Mouse (Mus musculus) adrenal gland, adult 8-10 months (tissue): ENCODE data around the gene Ints13. TPM values are rescaled to one million over a fixed set of nuclear protein-coding genes. Genes with fewer than 3 reads are reported as not detected.
A peak's percentile ranks its signal among the peaks of the same experiment; 100 is the strongest.
"Not testable (repeated sequence)": the region's sequence is repeated elsewhere in the genome, so short reads cannot be mapped to it uniquely, and the experiment has no call there.

Experiments
- DNase-seq: peaks from one replicate; pipeline ENCODE4 v3.0.0; 2022
- total RNA-seq, 4 experiments: library from RNA; stranded (reverse); gene quantifications; 2 replicates each; pipeline ENCODE4 v1.2.4; 2022

Ints13 gene
- total RNA-seq, result 10 to 100 TPM; 30.0 to 55.3 (median 40.2) TPM

DNA sequence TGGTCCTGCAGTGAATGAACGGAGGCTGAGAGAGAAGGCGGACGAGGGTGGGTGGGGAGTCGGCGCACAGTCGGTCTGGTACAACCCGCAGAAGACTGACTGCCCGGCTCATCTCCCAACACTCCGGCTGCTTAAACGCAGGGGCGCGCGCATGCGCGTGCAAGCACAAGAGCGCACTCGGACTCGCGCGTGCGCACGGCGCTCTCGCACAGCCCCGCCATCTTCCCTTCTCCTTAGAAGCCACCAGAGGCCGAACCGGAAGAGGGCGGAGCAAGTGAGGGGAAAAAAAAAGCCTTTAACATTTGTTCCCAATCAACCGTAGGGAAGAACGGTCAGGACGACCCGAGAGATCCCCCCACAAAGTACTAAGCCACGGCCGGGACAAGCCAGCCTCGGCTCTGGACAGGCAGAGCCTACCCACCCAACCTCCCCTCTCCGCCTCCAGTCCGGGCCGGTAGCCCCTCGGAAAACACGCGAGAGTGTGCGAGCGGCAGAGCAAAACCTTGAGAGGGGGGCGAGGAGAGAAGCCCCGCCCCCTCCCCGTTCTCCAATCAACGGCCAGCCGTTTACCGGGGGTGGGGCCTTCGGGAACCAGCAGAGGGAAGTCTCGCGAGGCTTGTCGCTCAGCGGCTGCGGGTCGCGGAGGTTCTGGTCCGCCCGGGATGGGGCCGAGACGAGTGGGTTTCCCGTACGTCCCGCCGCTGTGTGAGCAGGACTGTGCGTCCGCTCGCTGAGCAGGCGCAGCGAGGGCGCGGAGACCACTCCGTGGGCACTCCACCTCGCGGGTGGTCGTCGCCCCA lies at the start of gene Ints13:
Gene Ints13, minus strand, starts transcription at position 526 of the 800 bp plus-strand sequence.
- DNase-seq, result peak; percentile 96

DNA sequence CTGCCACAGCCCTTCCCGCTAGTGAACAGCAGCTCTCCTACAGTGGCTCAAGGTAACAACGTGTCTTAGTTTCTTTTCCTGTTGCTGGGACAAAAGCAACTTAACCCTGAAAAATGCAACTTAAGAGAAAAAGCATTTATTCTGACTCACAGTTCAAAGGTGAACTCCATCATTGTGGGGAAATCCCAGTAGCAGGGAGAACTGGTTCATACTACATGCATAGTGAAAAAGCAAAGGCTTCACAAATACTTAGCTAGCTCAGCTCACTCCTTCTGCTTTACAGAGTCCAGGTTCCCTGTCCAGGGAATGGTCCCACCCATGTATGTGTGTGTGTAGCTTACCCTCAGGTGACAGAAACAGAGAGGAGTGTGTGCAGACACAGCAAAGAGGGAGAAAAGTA lies 39.0 kb upstream of the Ints13 start:
- no peak for DNase-seq

DNA sequence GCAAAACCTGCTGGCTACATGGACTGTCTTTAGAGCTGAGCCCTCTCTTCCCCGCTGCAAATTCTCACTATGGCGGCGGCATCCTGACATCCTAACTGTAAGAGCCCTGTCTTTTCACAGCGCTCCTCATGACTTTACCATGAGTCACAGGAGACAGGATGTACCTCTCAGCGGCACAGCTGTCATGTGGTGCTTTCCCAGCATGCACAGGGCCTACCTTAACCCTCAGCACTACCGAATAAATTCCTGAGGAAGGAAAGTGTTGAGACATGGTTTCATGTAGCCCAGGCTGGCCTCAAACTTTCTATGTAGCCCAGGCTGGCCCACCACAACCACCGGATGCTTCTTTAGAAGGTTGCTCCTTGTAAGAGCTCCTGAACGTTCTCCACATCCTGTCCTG lies 38.3 kb upstream of the Ints13 start:
- DNase-seq, result no peak

DNA sequence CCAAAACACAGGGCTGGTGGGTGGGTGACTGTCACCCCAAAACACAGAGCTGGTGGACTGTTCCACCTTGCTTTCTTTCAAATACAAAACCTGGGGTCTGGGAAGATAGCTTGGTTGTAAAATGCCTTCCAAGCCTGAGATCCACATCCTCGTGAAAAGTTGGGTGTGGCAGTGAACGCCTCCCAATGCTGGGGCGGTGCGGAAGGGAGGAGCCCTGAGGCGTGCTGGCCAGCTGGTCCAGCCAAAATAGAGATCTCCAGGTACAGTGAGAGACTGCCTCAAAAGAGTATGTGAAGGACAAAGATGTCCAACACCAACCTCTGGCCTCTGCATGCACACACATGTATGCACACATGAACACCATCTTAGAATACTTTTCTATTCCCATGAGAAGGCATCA lies 36.9 kb upstream of the Ints13 start:
- no peak for DNase-seq

DNA sequence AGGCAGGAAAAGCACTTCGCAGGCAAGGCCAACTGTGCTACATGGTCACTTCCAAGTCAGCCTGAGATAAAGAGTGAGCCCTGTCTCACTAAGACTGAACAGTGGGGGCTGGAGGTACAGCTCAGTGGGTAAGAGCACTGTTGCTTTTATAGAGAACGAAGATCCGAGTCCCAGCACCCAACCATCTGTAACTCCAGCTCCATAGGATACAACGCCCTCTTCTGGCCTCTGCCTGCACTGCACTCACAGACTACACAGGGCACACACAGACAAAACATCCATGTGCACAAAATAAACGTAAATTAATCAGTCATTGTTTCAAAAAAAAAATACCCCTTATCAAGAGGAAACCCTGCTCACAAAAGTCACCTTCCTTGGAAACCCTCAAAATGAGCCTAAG lies 36.3 kb upstream of the Ints13 start:
- DNase-seq, result no peak

DNA sequence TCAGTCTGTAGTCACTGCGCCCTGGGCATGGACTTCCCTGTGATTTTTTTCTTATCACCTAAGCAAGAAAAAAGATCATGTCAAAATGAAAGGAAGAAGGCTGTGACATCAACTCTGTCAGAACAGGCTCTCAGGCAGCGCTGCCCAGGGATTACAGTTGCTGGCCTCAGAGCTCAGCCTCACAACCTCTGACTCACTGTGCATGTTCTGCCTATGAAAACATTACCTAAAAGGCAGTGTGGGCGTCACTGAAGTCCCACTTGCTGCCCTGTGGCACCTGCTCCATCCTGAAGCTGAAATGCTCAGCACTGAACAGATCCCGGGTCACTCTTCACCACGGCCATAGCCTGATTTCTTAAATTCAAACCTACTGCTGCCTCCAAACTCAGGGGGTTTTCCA lies 35.1 kb upstream of the Ints13 start:
- DNase-seq, result no peak

DNA sequence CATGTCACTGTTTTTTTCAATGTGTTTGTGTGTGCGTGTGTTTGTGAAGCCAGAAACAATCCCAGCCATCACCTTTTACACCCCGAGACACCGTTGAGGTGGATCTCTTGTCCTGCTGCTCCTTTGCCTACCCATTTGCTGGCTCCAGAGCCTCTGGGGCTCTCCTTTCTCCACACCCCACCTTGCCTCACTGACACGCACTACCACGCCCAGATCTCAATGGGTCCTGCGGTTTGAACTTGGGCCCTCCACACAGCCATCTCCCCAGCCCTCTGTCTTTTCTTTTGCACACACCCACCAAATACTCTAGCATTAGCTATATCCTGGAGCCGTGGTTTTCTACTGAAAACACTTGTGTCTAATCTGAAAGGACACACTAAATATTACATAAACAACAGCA lies 34.3 kb upstream of the Ints13 start:
- DNase-seq, result no peak

DNA sequence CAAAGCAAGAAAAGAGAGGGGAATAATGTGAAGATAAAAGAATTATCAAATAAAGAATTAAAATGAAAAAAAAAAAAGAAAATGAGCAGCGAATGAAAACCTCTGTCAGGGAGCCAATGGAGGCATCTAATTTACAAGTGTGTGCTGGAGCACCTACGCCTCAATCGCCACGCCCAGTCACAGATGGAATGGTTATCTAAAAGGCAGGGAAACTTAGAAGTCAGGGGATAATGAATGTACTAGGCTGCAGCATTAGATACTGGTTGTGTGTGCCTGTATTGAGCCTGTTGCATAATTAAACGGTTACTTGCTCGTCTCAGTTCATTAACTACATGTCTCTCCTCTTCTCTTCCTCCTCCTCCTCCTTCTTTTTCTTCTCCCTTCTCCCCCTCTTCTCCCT lies 33.8 kb upstream of the Ints13 start:
- DNase-seq, result no peak

DNA sequence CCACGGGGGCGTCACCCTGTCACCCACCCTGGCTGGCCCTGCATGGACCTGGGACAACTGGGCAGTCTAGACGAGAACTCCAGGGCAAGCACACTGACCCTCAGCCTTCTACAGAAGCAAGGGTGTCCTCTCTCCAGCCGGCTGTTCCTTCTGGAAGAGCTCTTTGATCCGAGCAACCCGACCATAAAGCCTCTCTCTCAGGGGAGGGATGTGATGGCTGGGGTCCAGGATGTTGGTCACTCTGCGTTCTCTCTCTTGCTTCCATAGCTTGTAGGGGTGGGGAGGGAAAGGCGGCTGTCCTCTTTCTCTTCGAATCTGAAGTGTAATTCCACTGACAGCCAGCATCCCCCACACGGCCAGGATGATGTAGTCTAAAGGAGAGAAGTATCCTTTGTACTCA lies 26.0 kb upstream of the Ints13 start:
- DNase-seq, result no peak

DNA sequence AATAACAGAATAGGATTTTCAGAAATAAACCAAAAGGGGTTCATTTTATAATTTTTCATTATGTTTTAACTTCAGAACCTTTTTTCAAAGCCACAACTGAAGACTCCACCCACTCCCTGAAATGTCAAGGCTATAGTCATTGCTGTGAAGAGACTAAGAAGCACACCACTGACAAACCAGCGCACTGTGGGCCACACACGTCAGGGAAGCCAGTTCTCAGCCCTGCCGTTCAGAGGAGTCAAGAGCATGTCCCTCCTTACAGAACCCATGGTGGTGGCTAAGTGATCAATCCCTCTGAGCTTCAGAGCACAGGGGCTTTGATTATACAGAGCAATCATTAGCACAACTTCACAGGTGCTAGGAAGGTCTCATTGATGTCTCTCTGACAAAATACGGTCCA lies 25.0 kb upstream of the Ints13 start:
- DNase-seq, result peak; percentile 40

DNA sequence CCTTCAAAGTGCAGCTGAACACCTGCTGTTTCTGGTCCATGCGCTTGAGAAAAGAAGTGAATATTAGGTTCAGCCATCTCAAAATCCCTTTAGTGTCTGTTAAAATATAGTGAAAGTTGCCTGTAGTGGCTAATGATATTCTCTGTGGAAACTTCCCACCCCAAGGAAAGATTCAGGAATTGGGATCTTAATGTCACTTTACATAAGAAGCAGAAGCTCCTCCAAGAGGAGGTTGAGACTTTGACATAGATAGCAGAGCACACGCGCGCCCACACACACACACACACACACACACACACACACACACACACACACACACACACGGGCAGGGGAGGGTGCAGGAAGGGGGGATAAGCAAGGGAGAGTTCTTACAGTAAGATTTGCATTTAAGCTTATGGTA lies 7.5 kb upstream of the Ints13 start:
- DNase-seq, result no peak

DNA sequence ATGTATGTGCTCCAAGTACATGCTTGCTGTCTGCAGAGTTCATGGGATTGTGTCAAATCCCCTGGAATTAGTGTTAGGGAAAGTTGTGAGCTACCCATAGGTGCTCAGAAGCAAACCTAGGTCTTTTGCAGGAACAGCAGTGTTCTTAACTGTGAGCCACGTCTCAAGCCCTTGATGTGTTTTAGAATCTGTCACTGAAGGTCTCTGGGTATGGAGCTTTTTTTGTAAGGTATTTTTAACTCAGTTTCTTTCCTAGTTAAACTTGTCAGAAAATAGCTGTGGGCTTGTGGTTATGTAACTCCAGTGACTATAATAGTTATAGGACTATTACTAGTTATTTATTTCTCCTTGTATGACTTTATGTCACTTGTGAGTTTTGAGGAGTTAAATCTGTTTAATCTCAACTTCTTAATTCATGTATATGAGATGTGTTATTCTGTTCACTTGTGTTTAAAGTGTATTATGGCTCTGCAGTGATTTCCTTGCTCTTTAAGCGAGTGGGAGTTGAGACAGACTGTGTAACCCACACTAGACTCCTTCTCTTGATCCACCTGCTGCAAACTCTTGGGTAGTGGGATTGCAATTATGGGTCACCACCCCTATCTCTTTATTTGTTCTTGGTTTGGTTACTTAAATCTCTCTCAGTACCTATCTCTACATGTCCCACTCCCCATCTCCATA lies 5.9 kb upstream of the Ints13 start:
- no peak for DNase-seq

DNA sequence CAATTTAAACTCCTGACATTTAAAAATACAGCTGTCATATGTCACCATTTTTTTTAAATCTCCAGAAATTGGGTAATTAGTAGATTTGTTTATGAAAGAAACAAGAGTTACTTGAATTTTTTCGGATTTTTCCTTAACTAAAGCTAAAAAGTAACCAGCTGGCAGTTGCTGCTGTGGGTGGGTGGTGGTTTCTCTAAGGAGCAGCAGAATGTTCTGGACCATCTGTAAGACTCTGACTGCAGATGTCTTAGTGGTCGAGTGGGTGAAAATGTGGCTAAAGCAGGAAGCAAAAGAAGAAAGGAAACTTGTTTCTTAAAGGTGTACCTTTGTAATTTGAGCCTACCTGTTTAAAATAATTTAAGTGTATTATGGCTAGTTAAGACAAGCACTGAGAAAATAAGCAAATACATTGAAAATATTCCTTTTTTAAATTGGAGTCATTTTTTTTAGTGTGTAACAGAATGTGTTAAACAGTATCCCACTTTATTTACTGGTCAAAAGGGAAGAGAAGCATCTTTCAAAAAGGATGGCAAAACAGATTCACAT lies 2.8 kb upstream of the Ints13 start:
- DNase-seq, result no peak

DNA sequence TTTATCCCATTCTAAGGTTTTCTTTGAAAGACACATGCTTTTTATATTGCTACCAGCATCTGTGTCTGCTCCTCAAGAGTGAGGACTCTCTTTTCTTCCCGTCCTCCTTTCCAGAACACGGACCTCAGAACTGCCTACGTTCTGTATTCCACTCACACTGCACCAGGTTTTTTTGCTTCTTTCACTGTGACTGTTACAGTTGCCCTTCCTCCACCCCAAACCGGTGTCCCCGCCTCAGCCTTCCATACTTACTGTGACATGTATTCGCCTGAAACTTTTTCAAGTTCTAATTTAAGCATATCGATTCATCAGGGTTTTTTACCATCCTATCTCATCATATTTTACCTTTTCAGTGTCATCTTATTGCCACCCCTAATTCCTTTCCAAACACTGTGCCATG lies 951 bp upstream of the Ints13 start:
- DNase-seq, result peak; percentile 14

DNA sequence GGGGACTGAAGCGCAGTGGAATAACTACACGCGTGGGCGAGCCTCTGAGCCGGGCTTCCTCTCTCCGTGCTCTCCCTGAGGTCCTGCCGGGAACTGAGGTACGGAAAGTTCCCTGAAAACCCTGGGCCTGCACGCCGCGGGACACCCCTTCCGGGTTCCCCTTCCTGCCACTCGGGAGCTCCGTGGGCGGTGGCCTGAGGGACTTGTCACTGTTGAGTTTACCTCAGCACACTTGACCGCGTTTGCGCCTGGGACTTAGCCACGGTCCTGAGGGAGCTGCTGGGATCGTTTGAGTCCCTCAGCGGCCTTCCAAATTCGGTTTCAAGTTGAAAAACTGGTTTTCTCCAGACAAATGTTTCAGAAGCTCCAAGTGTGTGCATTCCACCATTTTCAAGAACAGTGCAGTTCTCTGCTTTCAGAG lies 486 bp upstream of the Ints13 start:
- peak; percentile 71 for DNase-seq

DNA sequence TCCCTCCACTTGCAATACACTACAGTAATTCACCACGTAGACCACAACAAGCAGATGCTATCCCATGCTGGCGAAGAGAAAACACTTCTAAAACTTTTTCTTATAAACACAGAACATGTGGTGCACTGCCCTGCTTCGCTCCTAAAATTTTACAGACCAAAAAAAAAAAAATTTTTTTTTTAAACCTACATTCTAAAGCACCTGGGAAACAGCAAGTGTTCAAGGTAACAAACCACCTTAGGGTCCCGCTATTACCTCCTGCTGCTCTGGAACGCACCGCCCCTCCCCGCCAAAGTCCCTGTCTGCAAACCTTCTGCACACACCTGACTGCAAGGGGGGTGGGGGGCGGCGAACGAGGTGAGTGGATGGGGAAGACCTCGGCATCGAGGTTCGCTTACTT lies 732 bp downstream of the Ints13 start, which contains the start of gene Fgfr1op2:
Gene Fgfr1op2, plus strand, starts transcription at position 301 of the 400 bp plus-strand sequence.
- DNase-seq, result no peak

DNA sequence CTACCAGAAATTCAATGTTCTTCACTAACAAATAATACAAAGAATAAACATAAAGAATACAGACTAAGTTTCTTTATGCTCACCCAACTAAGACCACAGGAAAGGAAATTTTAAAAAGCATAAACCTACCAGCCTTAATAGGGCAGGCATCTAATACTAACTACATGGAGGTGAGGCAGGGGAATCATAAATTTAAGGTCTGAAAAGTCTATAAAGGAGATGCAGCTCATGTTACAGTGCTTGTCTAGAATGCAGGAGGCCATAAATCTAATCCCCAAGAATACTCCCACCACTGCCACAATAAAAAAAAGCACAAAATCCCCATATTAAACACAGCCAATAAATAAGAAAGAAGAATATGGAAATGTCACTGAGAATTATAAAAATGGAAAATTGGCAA lies 5.6 kb downstream of the Ints13 start:
- no peak for DNase-seq

DNA sequence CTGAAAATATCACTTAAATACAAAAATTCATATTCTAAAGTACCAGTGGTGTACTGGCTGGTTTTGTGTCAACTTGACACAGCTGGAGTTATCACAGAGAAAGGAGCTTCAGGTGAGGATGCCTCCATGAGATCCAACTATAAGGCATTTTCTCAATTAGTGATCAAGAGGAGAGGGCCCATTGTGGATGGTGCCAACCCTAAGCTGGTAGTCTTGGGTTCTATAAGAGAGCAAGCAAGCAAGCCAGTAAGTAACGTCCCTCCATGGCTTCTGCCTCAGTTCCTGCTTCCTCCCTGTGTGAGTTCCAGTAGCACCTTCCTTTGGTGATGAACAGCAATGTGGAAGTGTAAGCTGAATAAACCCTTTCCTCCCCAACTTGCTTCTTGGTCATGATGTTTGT lies 15.2 kb downstream of the Ints13 start:
- not testable (repeated sequence) for DNase-seq

DNA sequence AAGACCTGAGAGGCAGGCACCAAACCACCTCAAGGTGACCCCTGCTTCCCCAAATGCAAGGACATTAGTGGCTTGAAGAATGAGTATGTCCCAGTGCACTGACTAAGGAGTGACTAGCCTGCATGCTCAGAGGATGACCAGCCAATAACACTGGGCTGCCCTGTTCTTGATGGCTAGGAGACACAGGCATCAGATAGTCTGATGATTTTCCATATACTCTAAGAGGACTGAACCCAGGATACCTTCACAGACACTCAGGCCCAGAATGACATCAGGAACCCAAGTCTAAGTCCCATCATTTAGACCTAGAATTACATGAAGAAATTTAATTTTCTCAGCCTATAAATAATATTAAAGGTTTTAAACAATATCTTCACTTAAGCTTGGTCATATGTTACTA lies 26.3 kb downstream of the Ints13 start:
- no peak for DNase-seq

DNA sequence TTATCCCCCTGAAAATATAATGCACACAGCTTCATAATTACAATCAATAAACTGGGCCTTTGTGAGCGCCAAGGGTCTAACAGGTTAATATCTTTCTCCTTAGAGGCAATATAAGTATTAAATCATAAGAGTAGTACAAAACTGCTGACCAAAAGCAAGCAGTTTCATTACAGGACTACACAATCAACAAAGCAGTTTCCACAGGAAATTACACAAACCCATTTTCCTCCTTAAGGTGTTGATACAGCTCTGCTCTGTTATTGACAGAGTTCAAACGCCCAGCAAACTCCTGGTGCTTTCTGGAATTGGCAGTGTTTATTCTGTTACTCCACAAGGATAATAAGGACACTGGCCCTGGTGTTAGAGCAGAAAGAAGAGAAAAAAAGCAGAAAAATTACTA lies 27.2 kb downstream of the Ints13 start:
- no peak for DNase-seq

DNA sequence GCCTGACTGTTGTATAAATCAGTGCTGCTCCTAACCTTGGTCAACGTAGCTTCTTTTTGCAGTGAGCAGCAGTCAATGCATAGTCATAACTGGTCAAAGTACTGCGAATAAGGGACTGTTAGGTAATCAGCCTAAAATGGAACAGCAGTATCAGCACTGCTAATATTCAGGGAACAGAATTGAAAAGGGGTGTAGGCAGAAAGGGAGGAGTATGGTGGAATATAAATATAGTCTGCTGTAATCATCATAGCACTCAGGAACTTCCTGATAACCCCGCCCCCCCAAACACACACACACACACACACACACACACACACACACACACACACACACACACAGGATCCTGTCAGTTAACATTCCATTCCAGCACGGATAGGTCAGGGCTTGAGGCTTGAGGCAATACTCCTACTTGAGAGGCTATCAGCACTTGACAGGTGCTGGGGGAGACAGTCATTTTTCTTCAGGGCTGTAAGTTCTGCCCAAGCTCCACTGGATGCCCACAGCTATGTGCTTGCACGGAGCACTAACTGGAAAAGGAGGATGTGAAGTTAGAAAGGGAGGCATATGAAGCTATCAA lies 32.3 kb downstream of the Ints13 start:
- no peak for DNase-seq

DNA sequence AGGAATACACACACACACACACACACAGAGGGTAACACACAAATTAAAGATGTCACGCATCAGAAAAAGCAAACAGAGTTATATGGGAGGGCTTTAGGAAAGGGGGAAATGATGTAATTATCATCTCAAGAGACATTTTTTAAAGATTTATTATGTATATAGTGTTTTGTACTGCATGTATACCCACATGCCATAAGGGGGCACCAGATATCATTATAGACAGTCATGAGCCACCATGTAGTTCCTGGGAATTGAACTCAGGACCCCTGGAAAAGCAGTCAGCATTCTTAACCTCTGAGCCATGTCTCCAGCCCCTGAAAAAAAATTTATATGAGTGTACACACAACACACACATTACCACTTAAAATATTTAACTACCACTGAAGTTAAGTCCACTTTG lies 33.0 kb downstream of the Ints13 start:
- no peak for DNase-seq

DNA sequence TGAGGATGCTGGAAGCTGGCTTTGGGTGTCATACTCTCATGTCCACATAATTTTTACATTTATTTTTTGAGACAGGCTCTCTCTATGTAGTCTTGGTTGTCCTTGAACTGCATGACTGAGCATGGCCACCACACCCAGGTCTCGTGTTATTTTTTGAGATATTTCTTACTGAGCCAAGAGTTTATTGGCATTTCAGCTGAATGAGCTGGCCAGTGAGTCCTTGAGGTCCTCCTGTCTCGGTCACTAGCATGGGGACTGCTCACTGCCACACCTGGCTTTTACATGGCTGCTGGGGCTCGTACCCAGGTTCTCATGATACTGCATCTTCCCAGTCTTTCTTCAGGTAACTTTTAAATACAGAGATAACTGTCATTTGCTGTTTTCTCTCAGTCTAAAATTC lies 37.2 kb downstream of the Ints13 start:
- DNase-seq, result no peak

DNA sequence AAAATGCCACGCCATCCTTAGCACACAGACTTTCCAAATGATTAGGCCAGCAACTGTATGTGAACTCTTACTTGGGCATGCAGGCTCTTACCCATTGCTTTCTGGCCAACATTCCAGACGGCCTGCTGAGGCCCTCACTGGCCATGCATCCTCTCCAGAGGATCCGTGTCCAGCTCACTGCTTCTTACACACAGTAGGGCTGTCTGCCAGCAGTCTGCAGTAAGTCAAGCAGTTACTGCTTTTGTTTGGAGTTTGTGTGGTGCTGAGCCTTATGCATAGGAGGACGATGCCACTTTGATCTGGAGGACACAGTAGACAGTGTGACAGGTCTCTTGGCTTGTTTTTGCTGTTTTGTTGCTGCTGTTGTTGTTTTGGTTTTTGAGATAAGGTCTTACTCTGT lies 39.0 kb downstream of the Ints13 start:
- no peak for DNase-seq
